Mouse (Mus musculus) frontal cortex, adult (tissue): ENCODE results near the gene Ephx1.
"Not testable (repeated sequence)": the region's sequence is repeated elsewhere in the genome, so short reads cannot be mapped to it uniquely, and the experiment has no call there.

Experiments
- ATAC-seq: cut with Nextera tagmentation; 2 replicates; pipeline ENCODE4 v1.9.2; 2017; ENCODE audit warnings: mild to moderate bottlenecking, moderate library complexity, mixed read lengths; ENCODE audit not compliant: low TSS enrichment

Gene Ephx1

GRCm38 (mm10) chr1:180937631-180938030, 83.1 kb downstream of the Ephx1 start:
- ATAC-seq: not testable (repeated sequence)

GRCm38 (mm10) chr1:180936610-180937398, 83.9 kb downstream of the Ephx1 start:
- ATAC-seq: peak; percentile 52; the same call in 1 of the 2 replicates

- no peak for ATAC-seq
Observed at GRCm38 (mm10) chr1:180934467-180935419, 86.0 kb downstream of the Ephx1 start, which contains the start of gene Lefty1. TSS of gene Lefty1 (plus strand) at chr1:180935022.

- ATAC-seq: no peak
Observed at GRCm38 (mm10) chr1:180933659-180934058, 87.0 kb downstream of the Ephx1 start.

GRCm38 (mm10) chr1:180931106-180931505, 89.6 kb downstream of the Ephx1 start:
- no peak for ATAC-seq

GRCm38 (mm10) chr1:180929599-180929998, 91.1 kb downstream of the Ephx1 start:
- no peak for ATAC-seq

GRCm38 (mm10) chr1:180926286-180926685, 94.4 kb downstream of the Ephx1 start:
- no peak for ATAC-seq
